Mouse (Mus musculus): ENCODE measurements at regions not wholly inside any gene's neighbourhood (a gene's known extent, or its start where the extent isn't known, plus 50 kb on each side); places are given as distances from the start of the nearest gene placed in this dataset.

DNA sequence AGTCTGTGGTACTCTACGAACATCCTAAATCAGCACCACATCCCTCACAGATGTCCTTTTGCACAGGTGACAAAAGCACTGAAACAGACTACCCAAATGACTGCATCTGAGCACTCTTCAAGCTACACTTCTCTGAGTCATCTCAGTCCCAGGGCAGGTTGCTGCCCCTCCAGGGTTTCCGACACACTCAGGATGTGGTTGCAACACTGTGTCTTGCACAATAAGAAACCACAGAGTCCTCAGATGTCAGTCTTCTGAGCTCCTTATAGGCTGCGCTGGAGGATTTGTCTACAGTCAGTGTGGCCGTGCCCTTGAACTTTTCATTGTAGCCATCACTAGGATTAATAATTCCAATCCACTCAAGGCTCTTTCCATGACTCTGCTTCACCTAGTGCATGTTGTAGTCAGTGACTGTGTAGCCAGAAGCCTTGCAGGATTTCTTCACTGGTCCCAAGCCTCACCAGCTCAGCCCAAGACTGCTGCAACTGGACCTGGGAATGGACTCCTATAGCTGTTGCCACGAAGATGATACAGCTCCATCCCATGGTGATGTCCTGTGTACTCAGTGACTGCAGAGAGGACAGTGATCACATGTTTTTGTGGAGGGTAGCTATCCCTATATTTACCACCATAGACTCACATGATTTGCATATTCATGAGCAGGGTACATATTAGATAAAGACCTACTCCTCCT lies 1103.3 kb upstream of the Tenm3 start:
- no peak for ATAC-seq
- no peaks in the 10 kb centered on the region for H3K36me3 ChIP-seq (ENCODE audit: control insufficient read depth, insufficient read depth, low read length)
- H3K9ac ChIP-seq (ENCODE audit: low read depth, low read length) = no peak overlapping the region
- no peak overlapping the region for H3K4me2 ChIP-seq (ENCODE audit: low read length)
- no peaks in the 10 kb centered on the region for H3K4me1 ChIP-seq (ENCODE audit: control insufficient read depth, insufficient read depth, low read depth, low read length)
- no peak overlapping the region for H3K27ac ChIP-seq (ENCODE audit: low read depth, low read length)
- H3K27me3 ChIP-seq (replicated peaks; ENCODE audit: control insufficient read depth, insufficient read depth, low read length) = no peaks in the 10 kb centered on the region
- WGBS = 93% methylated on average over 5 of the region's 5 CpGs
- H3K4me3 ChIP-seq (ENCODE audit: low read length) = no peak overlapping the region
- H3K9me3 ChIP-seq (ENCODE audit: control insufficient read depth, low read length) = no peaks in the 10 kb centered on the region

DNA sequence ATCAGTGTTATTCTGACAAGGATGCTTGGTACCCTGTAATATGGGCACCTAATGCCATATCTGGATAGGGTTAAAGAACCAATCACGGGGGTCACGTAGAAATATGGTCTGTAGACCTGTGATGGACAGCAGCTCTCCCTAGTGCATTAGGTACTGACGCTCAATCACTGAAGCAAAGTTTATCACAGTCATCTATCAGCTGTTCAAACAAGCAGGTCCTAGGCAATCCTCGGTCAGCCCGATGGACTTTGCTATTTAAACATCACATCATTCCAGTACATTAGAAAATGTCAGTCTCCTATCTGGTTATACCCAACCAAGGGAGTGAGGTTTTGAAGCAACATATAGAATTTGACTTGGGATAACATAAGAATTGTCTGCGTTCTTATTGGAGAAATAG lies 1088.4 kb upstream of the Tenm3 start:
- H3K4me2 ChIP-seq (ENCODE audit: low read length) = no peak overlapping the region
- H3K27me3 ChIP-seq (replicated peaks; ENCODE audit: control insufficient read depth, insufficient read depth, low read length) = no peaks in the 10 kb centered on the region
- H3K36me3 ChIP-seq (ENCODE audit: control insufficient read depth, insufficient read depth, low read length) = no peaks in the 10 kb centered on the region
- WGBS = 87% methylated on average over 6 of the region's 6 CpGs
- no peak for ATAC-seq
- H3K9ac ChIP-seq (ENCODE audit: low read depth, low read length) = no peak overlapping the region
- no peak overlapping the region for H3K27ac ChIP-seq (ENCODE audit: low read depth, low read length)
- no peaks in the 10 kb centered on the region for H3K4me1 ChIP-seq (ENCODE audit: control insufficient read depth, insufficient read depth, low read depth, low read length)
- H3K4me3 ChIP-seq (ENCODE audit: low read length) = no peak overlapping the region
- H3K9me3 ChIP-seq (ENCODE audit: control insufficient read depth, low read length) = no peaks in the 10 kb centered on the region

DNA sequence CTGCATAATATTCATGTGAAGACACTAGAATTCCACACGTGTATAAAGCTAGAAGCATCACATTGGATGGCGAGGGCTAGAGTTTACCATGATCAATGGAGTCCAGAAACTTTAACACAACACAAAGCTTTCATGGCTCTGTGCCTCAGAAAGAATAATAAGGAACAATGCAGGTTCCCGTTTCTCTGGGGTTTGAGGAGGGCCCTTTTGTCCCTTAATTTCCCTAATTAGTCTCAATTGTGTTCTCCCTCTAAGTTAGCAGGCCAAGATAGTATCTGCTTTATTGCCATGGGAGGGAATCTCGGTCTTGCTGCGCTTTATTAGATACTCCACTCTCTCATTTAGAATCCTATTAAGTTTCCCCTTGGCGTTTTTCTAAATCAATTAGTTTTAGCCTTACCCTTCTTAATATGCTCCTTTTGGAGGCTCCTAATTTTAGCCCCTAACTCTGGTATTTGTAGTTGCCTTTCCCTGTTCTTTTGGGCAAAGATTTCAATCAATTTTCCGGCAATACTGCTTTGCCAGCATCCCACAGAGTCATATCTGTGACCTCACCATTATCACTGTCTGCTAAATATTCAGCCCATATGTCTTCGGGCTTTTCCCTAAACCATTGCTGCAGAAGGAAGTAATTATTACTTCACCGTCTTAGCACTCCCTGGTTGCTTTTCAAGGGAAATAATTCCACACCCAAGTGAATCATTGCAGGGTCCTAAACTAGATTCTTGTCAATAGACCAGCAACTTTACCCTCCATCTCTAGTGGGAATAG lies 1082.8 kb upstream of the Tenm3 start:
- no peak overlapping the region for H3K9ac ChIP-seq (ENCODE audit: low read depth, low read length)
- no peaks in the 10 kb centered on the region for H3K4me1 ChIP-seq (ENCODE audit: control insufficient read depth, insufficient read depth, low read depth, low read length)
- peak; percentile 70 for ATAC-seq
- no peak overlapping the region for H3K27ac ChIP-seq (ENCODE audit: low read depth, low read length)
- WGBS = 17% methylated on average over 9 of the region's 9 CpGs
- H3K36me3 ChIP-seq (ENCODE audit: control insufficient read depth, insufficient read depth, low read length) = no peaks in the 10 kb centered on the region
- no peaks in the 10 kb centered on the region for H3K9me3 ChIP-seq (ENCODE audit: control insufficient read depth, low read length)
- H3K4me2 ChIP-seq (ENCODE audit: low read length) = no peak overlapping the region
- H3K4me3 ChIP-seq (ENCODE audit: low read length) = no peak overlapping the region
- H3K27me3 ChIP-seq (replicated peaks; ENCODE audit: control insufficient read depth, insufficient read depth, low read length) = no peaks in the 10 kb centered on the region

DNA sequence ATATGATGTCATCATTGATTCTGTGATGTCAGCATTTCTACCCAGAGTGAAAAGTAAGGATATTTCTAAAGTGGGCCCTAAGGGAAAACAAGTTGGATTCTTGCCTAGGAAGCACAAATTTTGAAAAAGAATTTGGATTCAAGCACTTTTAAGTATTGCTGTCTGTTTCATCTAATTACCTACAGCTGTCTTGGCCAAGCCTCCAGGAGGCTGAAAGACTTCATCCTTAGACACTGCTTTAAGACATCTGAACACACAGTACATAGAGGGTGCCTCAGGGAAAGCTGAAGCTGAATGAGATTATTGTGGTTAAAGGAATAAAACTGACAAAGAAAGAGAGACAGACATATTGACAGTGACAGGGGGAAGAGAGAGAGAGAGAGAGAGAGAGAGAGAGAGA lies 1061.3 kb upstream of the Tenm3 start:
- no peak for ATAC-seq
- Histone ChIP-seq H3K36me3 (ENCODE audit: control insufficient read depth, insufficient read depth, low read length) (no peaks in the 10 kb centered on the region), H3K9me3 (ENCODE audit: control insufficient read depth, low read length) (no peaks in the 10 kb centered on the region), H3K4me2 (ENCODE audit: low read length) (no peak overlapping the region), H3K4me3 (ENCODE audit: low read length) (no peak overlapping the region), H3K9ac (ENCODE audit: low read depth, low read length) (no peak overlapping the region), H3K4me1 (ENCODE audit: control insufficient read depth, insufficient read depth, low read depth, low read length) (peaks cover 5% of the 10 kb centered on the region; the same call in 1 of the 2 replicates), H3K27me3 (replicated peaks; ENCODE audit: control insufficient read depth, insufficient read depth, low read length) (no peaks in the 10 kb centered on the region), H3K27ac (ENCODE audit: low read depth, low read length) (no peak overlapping the region)

DNA sequence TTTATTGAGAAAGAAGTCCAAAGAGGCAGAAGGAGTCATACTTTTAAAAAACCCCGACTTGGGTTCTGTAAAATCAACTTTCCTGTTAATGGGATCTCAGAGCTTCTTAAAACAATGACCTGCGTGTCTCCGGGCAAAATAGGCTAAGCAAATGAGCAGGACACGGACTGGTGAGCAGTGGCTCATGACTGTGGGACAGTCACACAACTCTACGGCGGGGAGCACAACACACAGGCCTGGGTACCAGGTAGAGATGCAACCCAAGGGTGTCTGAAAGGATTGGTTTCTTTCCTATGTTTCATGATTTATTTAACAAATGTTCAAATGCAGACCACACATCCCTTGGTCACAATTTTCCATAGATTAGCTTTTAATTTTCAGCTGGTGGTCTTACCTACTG lies 1058.3 kb upstream of the Tenm3 start:
- H3K4me3 ChIP-seq (ENCODE audit: low read length) = no peak overlapping the region
- peaks cover 5% of the 10 kb centered on the region; the same call in 1 of the 2 replicates for H3K4me1 ChIP-seq (ENCODE audit: control insufficient read depth, insufficient read depth, low read depth, low read length)
- no peak for ATAC-seq
- 40% methylated on average over 6 of the region's 6 CpGs for WGBS
- H3K9ac ChIP-seq (ENCODE audit: low read depth, low read length) = no peak overlapping the region
- no peaks in the 10 kb centered on the region for H3K36me3 ChIP-seq (ENCODE audit: control insufficient read depth, insufficient read depth, low read length)
- no peak overlapping the region for H3K4me2 ChIP-seq (ENCODE audit: low read length)
- H3K9me3 ChIP-seq (ENCODE audit: control insufficient read depth, low read length) = no peaks in the 10 kb centered on the region
- no peak overlapping the region for H3K27ac ChIP-seq (ENCODE audit: low read depth, low read length)
- no peaks in the 10 kb centered on the region for H3K27me3 ChIP-seq (replicated peaks; ENCODE audit: control insufficient read depth, insufficient read depth, low read length)

DNA sequence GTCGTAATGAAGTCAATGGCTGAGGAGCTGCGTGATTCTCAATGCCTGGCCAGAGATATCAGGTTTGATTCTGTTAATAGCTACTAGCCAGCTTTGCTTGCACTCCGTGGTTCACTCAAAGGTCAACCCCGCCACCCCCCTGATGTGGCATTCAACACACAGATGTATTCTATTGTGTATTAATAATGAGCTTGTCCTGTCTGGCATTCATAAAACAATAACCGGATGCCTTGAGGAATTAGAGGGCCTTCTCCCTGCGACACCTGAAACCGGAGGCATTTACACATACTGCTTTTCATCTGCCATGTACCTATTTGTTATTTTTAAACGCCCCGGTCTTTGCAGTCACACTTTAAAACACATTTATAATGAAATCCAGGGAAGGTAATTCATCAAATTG lies 1057.8 kb upstream of the Tenm3 start:
- Histone ChIP-seq H3K36me3 (ENCODE audit: control insufficient read depth, insufficient read depth, low read length) (no peaks in the 10 kb centered on the region), H3K27ac (ENCODE audit: low read depth, low read length) (no peak overlapping the region), H3K4me2 (ENCODE audit: low read length) (0 out of 2 replicates have a peak overlapping the region, but pooled peaks have one; percentile 5), H3K27me3 (replicated peaks; ENCODE audit: control insufficient read depth, insufficient read depth, low read length) (no peaks in the 10 kb centered on the region), H3K4me3 (ENCODE audit: low read length) (no peak overlapping the region), H3K9ac (ENCODE audit: low read depth, low read length) (no peak overlapping the region), H3K9me3 (ENCODE audit: control insufficient read depth, low read length) (no peaks in the 10 kb centered on the region), H3K4me1 (ENCODE audit: control insufficient read depth, insufficient read depth, low read depth, low read length) (peaks cover 5% of the 10 kb centered on the region; the same call in 1 of the 2 replicates)
- 16% methylated on average over 9 of the region's 9 CpGs for WGBS
- ATAC-seq = no peak

Data from hindbrain, embryonic 16.5 days (tissue).